Mouse (Mus musculus) kidney, postnatal 36 days (tissue): ENCODE measurements around the gene Apba1.

Experiments used
- DNase-seq, 2 experiments: peaks; one replicate each; pipeline ENCODE4 v3.0.0; 2021 to 2022; ENCODE audit warnings: mixed read lengths in 2 of 2

The Apba1 gene

GRCm38 (mm10) chr19:23875819-23876218, 117.1 kb downstream of the Apba1 start:
- no peak for DNase-seq

GRCm38 (mm10) chr19:23879862-23880261, 121.2 kb downstream of the Apba1 start:
- peak; percentile 4 to 6 for DNase-seq

GRCm38 (mm10) chr19:23886169-23886568, 127.5 kb downstream of the Apba1 start:
- DNase-seq = no peak

GRCm38 (mm10) chr19:23891421-23891820, 132.7 kb downstream of the Apba1 start:
- DNase-seq = no peak

- no peak for DNase-seq
Observed at GRCm38 (mm10) chr19:23892633-23893032, 133.9 kb downstream of the Apba1 start.

- peak; percentile 2 to 32 for DNase-seq
Observed at GRCm38 (mm10) chr19:23893093-23893889, 134.6 kb downstream of the Apba1 start.

- no peak for DNase-seq
Observed at GRCm38 (mm10) chr19:23893946-23894345, 135.3 kb downstream of the Apba1 start.

- no peak for DNase-seq
Observed at GRCm38 (mm10) chr19:23894822-23895221, 136.1 kb downstream of the Apba1 start.

- DNase-seq = no peak
Observed at GRCm38 (mm10) chr19:23896915-23897314, 138.2 kb downstream of the Apba1 start.

GRCm38 (mm10) chr19:23898501-23898900, 139.8 kb downstream of the Apba1 start:
- DNase-seq = no peak

GRCm38 (mm10) chr19:23901177-23901576, 142.5 kb downstream of the Apba1 start:
- DNase-seq = peak; percentile 28 to 71

GRCm38 (mm10) chr19:23901768-23902167, 143.1 kb downstream of the Apba1 start:
- DNase-seq = no peak

GRCm38 (mm10) chr19:23903066-23903465, 144.4 kb downstream of the Apba1 start:
- no peak for DNase-seq

GRCm38 (mm10) chr19:23904922-23905321, 146.2 kb downstream of the Apba1 start:
- no peak for DNase-seq

- DNase-seq = no peak
Observed at GRCm38 (mm10) chr19:23905772-23906171, 147.1 kb downstream of the Apba1 start.

GRCm38 (mm10) chr19:23910345-23910744, 151.7 kb downstream of the Apba1 start:
- DNase-seq = no peak

- DNase-seq = no peak
Observed at GRCm38 (mm10) chr19:23919384-23920219, 160.9 kb downstream of the Apba1 start.

- no peak for DNase-seq
Observed at GRCm38 (mm10) chr19:23920220-23920544, 161.5 kb downstream of the Apba1 start.

- no peak for DNase-seq
Observed at GRCm38 (mm10) chr19:23922601-23923000, 163.9 kb downstream of the Apba1 start.

- no peak for DNase-seq
Observed at GRCm38 (mm10) chr19:23924057-23924456, 165.4 kb downstream of the Apba1 start.

- DNase-seq = no peak
Observed at GRCm38 (mm10) chr19:23924791-23925190, 166.1 kb downstream of the Apba1 start.

GRCm38 (mm10) chr19:23925541-23925940, 166.9 kb downstream of the Apba1 start:
- no peak for DNase-seq

- no peak for DNase-seq
Observed at GRCm38 (mm10) chr19:23930826-23931225, 172.1 kb downstream of the Apba1 start.

GRCm38 (mm10) chr19:23941422-23941949, 182.8 kb downstream of the Apba1 start:
- DNase-seq = no peak
